Mouse (Mus musculus) neural tube, embryonic 14.5 days (tissue): ENCODE measurements around the gene Prpf3. TPM values are rescaled to one million over a fixed set of nuclear protein-coding genes. Genes with fewer than 3 reads are reported as not detected.

ENCODE experiments used
- ATAC-seq: fragments of 200-750 bp; cut with Nextera tagmentation; 2 replicates; pipeline ENCODE4 v1.8.0; 2017; ENCODE audit warnings: low read depth, mild to moderate bottlenecking, moderate TSS enrichment, moderate library complexity
- H3K27ac ChIP-seq: fragments of 300-500 bp; sonication (generic); 2 replicates; pipeline ENCODE4 v1.5.1; 2014; ENCODE audit warnings: low read depth, mild to moderate bottlenecking, control low read depth, low read length, moderate library complexity, mixed read lengths
- H3K27me3 ChIP-seq: fragments of 300-500 bp; sonication (generic); 2 replicates; pipeline ENCODE4 v1.6.1; 2014; ENCODE audit warnings: low read length; ENCODE audit not compliant: control insufficient read depth, insufficient read depth
- H3K36me3 ChIP-seq: fragments of 300-500 bp; sonication (generic); 2 replicates; pipeline ENCODE4 v1.6.1; 2014; ENCODE audit warnings: low read length, mixed read lengths; ENCODE audit not compliant: control insufficient read depth, insufficient read depth
- H3K4me1 ChIP-seq: fragments of 300-500 bp; sonication (generic); 2 replicates; pipeline ENCODE4 v1.6.1; 2014; ENCODE audit warnings: low read length; ENCODE audit not compliant: control insufficient read depth, insufficient read depth
- H3K4me2 ChIP-seq: fragments of 300-500 bp; sonication (generic); 2 replicates; pipeline ENCODE4 v1.6.1; 2014; ENCODE audit warnings: mild to moderate bottlenecking, low read depth, low read length, control low read depth
- H3K4me3 ChIP-seq: fragments of 300-500 bp; sonication (generic); 2 replicates; pipeline ENCODE4 v1.5.1; 2014; ENCODE audit warnings: low read depth, low read length, control low read depth, mixed read lengths
- H3K9ac ChIP-seq: fragments of 300-500 bp; sonication (generic); replicated peaks from 2 replicates; pipeline ENCODE4 v1.6.1; 2014; ENCODE audit warnings: low read depth, mild to moderate bottlenecking, control low read depth, low read length, mixed read lengths
- H3K9me3 ChIP-seq: fragments of 300-500 bp; sonication (generic); 2 replicates; pipeline ENCODE4 v1.6.1; 2016; ENCODE audit warnings: low read length; ENCODE audit not compliant: control insufficient read depth
- whole genome bisulfite sequencing: fragments of 180-500 bp; shearing (Covaris S2); extraction: QIAGEN DNeasy Blood & Tissue Kit; methylation state at CpG from one replicate; pipeline ENCODE4 v1.1.7; 2014; 5-methylcytosine and 5-hydroxymethylcytosine counted together
- polyA plus RNA-seq: library from polyadenylated mRNA; unstranded; fragments of >200 nt; fragmentation: Nextera tagmentation; extraction: Ambion mirVana; gene quantifications from 2 replicates; pipeline ENCODE4 v1.2.1, GENCODE M21; 2014

Gene Prpf3
- polyA plus RNA-seq, 1 experiment from 2014 or later: 29.6 TPM

DNA sequence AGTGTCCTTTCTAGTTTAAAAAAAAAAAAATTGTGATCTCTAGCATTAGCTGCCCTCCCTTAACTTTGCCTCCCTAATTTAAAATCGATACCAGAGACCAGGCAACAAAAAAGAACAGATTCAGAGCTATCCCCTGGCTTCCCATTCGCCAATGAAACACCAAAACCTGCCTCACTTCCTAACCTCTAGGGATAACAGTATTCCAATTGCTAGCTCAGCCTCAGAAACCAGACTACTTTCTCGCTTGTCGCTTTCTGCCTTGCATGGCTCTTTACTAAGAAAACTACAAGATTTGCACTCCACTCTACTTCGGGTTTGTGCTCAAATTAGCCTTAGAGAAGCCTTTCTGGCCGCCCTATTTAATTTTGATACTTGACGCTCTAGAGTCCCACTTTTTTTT is 430 bp upstream of the Prpf3 start:
- peak; percentile 16; the same call in 1 of the 2 replicates for ATAC-seq
- peaks cover 5% of the 10 kb centered on the region; the same call in 1 of the 2 replicates for H3K4me1 ChIP-seq
- H3K4me2 ChIP-seq: peak overlapping the region; percentile 79
- no peaks in the 10 kb centered on the region; the same call in 1 of the 2 replicates for H3K27me3 ChIP-seq
- H3K9ac ChIP-seq: peak overlapping the region; percentile 63; the same call in 1 of the 2 replicates
- no peaks in the 10 kb centered on the region for H3K9me3 ChIP-seq
- peaks cover 13% of the 10 kb centered on the region for H3K36me3 ChIP-seq
- WGBS: 29% methylated on average over 7 of the region's 7 CpGs
- H3K27ac ChIP-seq: peak overlapping the region; percentile 70
- peak overlapping the region; percentile 78 for H3K4me3 ChIP-seq

DNA sequence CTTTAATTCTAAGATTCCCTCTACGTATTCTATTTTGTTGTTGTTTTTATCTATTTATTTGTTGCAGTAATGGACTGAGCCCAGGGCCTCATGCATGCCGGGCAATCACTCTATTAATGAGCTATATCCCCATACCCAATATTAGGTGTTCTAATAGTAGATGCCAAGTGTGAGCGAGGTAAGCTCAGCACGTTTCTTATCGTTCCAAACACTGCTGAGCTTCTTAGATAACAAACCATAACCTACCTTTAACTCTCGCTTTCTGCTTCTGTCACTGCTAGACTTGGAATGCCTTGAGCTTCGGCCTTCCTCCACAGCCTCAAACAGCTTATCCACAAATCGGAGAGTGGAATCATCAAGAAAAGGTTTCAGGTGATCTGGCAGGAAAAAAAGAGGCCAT is 4.4 kb downstream of the Prpf3 start:
- peaks cover 5% of the 10 kb centered on the region; the same call in 1 of the 2 replicates for H3K4me1 ChIP-seq
- WGBS: 98% methylated on average over 8 of the region's 8 CpGs
- H3K9ac ChIP-seq: no peak overlapping the region
- no peak for ATAC-seq
- H3K4me2 ChIP-seq: no peak overlapping the region
- H3K4me3 ChIP-seq: no peak overlapping the region
- no peaks in the 10 kb centered on the region for H3K9me3 ChIP-seq
- H3K27me3 ChIP-seq: no peaks in the 10 kb centered on the region; the same call in 1 of the 2 replicates
- peaks cover 50% of the 10 kb centered on the region for H3K36me3 ChIP-seq
- H3K27ac ChIP-seq: no peak overlapping the region

- H3K27ac ChIP-seq: no peak overlapping the region
- ATAC-seq: no peak
- WGBS: 88% methylated on average over 4 of the region's 4 CpGs
- peaks cover 56% of the 10 kb centered on the region for H3K36me3 ChIP-seq
- no peaks in the 10 kb centered on the region; the same call in 1 of the 2 replicates for H3K27me3 ChIP-seq
- no peak overlapping the region for H3K4me2 ChIP-seq
- H3K4me3 ChIP-seq: no peak overlapping the region
- H3K9me3 ChIP-seq: no peaks in the 10 kb centered on the region
- H3K4me1 ChIP-seq: peaks cover 5% of the 10 kb centered on the region; the same call in 1 of the 2 replicates
- no peak overlapping the region for H3K9ac ChIP-seq
Observed at GRCm38 (mm10) chr3:95850611-95851010, 5.1 kb downstream of the Prpf3 start.

DNA sequence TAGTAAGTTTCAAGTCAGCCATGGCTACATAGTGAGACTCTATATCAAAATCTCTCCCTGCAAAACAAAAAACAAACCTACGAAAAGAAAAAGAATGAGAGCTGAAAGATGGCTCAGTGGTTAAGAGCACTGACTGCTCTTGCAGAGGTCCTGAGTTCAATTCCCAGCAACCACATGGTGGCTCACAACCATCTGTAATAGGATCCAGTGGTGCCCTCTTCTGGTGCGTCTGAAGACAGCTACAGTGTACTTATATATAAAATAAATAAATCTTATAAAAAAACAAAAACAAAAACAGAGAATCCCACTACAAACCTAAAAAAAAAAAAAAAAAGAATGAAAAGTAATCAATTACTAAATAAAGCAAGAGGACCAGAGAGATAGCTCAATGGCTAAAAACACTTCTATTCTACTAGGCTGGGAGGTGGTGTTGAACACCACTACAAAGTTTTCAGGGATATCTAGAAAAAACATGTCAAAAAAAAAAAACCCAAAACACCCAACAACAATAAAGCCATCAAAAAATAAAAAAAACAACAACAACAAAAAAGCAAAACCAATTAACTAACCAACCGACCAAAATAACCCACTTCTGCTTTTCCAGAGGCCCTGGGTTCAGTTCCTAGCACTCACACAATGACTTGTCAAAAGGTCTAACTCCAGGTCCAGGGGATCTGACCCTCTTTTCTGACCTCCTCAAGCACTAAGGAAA is 13.0 kb downstream of the Prpf3 start:
- Histone ChIP-seq H3K27ac (no peak overlapping the region), H3K9ac (no peak overlapping the region), H3K4me3 (no peak overlapping the region), H3K4me1 (no peaks in the 10 kb centered on the region), H3K9me3 (no peaks in the 10 kb centered on the region), H3K27me3 (no peaks in the 10 kb centered on the region), H3K36me3 (peaks cover 73% of the 10 kb centered on the region), H3K4me2 (no peak overlapping the region)
- no peak for ATAC-seq
- WGBS: 95% methylated on average over 3 of the region's 3 CpGs

GRCm38 (mm10) chr3:95839250-95839649 is 16.4 kb downstream of the Prpf3 start:
- no peaks in the 10 kb centered on the region for H3K9me3 ChIP-seq
- no peak for ATAC-seq
- no peaks in the 10 kb centered on the region for H3K27me3 ChIP-seq
- no peaks in the 10 kb centered on the region for H3K4me1 ChIP-seq
- no peak overlapping the region for H3K9ac ChIP-seq
- H3K4me3 ChIP-seq: no peak overlapping the region
- H3K4me2 ChIP-seq: no peak overlapping the region
- no peak overlapping the region for H3K27ac ChIP-seq
- 98% methylated on average over 2 of the region's 2 CpGs for WGBS
- H3K36me3 ChIP-seq: peaks cover 59% of the 10 kb centered on the region

- Histone ChIP-seq H3K4me2 (no peak overlapping the region), H3K4me1 (no peaks in the 10 kb centered on the region), H3K9ac (no peak overlapping the region), H3K27ac (no peak overlapping the region), H3K9me3 (no peaks in the 10 kb centered on the region), H3K36me3 (peaks cover 35% of the 10 kb centered on the region), H3K27me3 (no peaks in the 10 kb centered on the region), H3K4me3 (no peak overlapping the region)
- ATAC-seq: no peak
- WGBS: 100% methylated on average over 4 of the region's 4 CpGs
Observed at GRCm38 (mm10) chr3:95829053-95829452, 26.6 kb downstream of the Prpf3 start.

DNA sequence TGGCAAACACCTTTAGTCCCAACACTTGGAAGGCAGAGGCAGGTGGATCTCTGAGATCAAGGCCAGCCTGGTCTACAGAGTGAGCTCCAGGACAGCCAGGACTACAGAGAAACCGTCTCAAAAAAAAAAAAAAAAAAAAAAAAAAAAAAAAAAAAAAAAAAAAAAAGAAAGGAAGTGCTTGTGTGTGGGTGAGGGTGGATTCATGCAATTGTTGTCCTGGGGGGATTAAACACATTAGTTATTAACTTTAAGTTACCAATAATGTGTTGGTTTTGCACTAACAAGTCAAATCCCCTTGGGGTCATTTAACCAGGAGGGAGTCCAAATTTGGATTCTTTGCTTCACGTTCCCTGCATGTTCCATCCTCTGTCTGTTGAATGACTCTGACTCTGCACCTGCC is 29.4 kb downstream of the Prpf3 start:
- Histone ChIP-seq H3K27ac (no peak overlapping the region), H3K9me3 (no peaks in the 10 kb centered on the region), H3K9ac (no peak overlapping the region), H3K4me1 (no peaks in the 10 kb centered on the region), H3K4me3 (no peak overlapping the region), H3K4me2 (no peak overlapping the region), H3K36me3 (peaks cover 16% of the 10 kb centered on the region), H3K27me3 (no peaks in the 10 kb centered on the region)
- WGBS: 62% methylated on average over 2 of the region's 2 CpGs
- ATAC-seq: no peak

- peak overlapping the region; percentile 66 for H3K9ac ChIP-seq
- no peaks in the 10 kb centered on the region for H3K9me3 ChIP-seq
- ATAC-seq: peak; percentile 23
- 38% methylated on average over 10 of the region's 10 CpGs for WGBS
- no peaks in the 10 kb centered on the region for H3K27me3 ChIP-seq
- no peaks in the 10 kb centered on the region for H3K36me3 ChIP-seq
- H3K4me3 ChIP-seq: peak overlapping the region; percentile 74
- peaks cover 14% of the 10 kb centered on the region for H3K4me1 ChIP-seq
- H3K27ac ChIP-seq: peak overlapping the region; percentile 98
- peak overlapping the region; percentile 55 for H3K4me2 ChIP-seq
Observed at GRCm38 (mm10) chr3:95820046-95821010, 35.4 kb downstream of the Prpf3 start.
